Mouse (Mus musculus) thymus, adult 2 months (tissue): ENCODE results near the gene Zfp655. TPM values are rescaled to one million over a fixed set of nuclear protein-coding genes. Genes with fewer than 3 reads are reported as not detected.
A peak's percentile ranks its signal among the peaks of the same experiment; 100 is the strongest.

Source experiments
- DNase-seq: peaks from one replicate; pipeline ENCODE4 v3.0.0; 2021
- H3K27ac ChIP-seq: fragments of 200-500 bp; 2 replicates; pipeline ENCODE4 v1.5.1; 2012; ENCODE audit warnings: low read length, control low read depth; ENCODE audit not compliant: control insufficient read depth, insufficient read depth
- H3K27me3 ChIP-seq: fragments of 200-500 bp; 2 replicates; pipeline ENCODE4 v1.6.1; 2012; ENCODE audit warnings: mild to moderate bottlenecking, low read length, moderate library complexity, mixed read lengths; ENCODE audit not compliant: control insufficient read depth, insufficient read depth
- H3K36me3 ChIP-seq: fragments of 200-500 bp; 2 replicates; pipeline ENCODE4 v1.6.1; 2012; ENCODE audit warnings: mild to moderate bottlenecking, low read length, moderate library complexity; ENCODE audit not compliant: control insufficient read depth, insufficient read depth
- H3K4me1 ChIP-seq: fragments of 200-500 bp; replicated peaks from 2 replicates; pipeline ENCODE4 v1.6.1; 2012; ENCODE audit warnings: low read length; ENCODE audit not compliant: control insufficient read depth, insufficient read depth
- H3K4me3 ChIP-seq: fragments of 200-500 bp; 2 replicates; pipeline ENCODE4 v1.5.1; 2012; ENCODE audit warnings: mild to moderate bottlenecking, low read length, control low read depth, moderate library complexity; ENCODE audit not compliant: control insufficient read depth, insufficient read depth
- CTCF ChIP-seq: fragments of 200-500 bp; IDR thresholded peaks from 2 replicates; pipeline ENCODE4 v1.5.1; 2012; ENCODE audit warnings: mild to moderate bottlenecking, control low read depth, low read length, moderate library complexity, borderline replicate concordance; ENCODE audit not compliant: control insufficient read depth, poor library complexity, insufficient read depth; ENCODE audit errors: extremely low read depth
- POLR2A ChIP-seq: fragments of 200-500 bp; IDR thresholded peaks from 2 replicates; pipeline ENCODE4 v1.6.1; 2012; ENCODE audit warnings: mild to moderate bottlenecking, low read length, control low read depth, moderate library complexity; ENCODE audit not compliant: control insufficient read depth, poor library complexity, insufficient read depth; ENCODE audit errors: extremely low read depth
- WGBS: fragments of 180-500 bp; shearing (Covaris S2); methylation state at CpG from one replicate; pipeline ENCODE4 v1.1.7; 2018; 5-methylcytosine and 5-hydroxymethylcytosine counted together
- polyA plus RNA-seq: library from polyadenylated mRNA; depleted of rRNA; stranded (reverse); fragments of >200 nt; gene quantifications from 2 replicates; pipeline ENCODE4 v1.2.3, GENCODE M21; 2012; rRNA removed

Zfp655 gene
- polyA plus RNA-seq = 18.2 and 22.1 TPM in 2 replicates

- Histone ChIP-seq H3K27ac (peak within 1 kb of the TSS; percentile 48; the same call in 1 of the 2 replicates), H3K4me3 (peak within 1 kb of the TSS; percentile 78), H3K27me3 (no peaks in the 10 kb centered on the region), H3K36me3 (peaks cover 21% of the 10 kb centered on the region), H3K4me1 (peaks cover 4% of the 10 kb centered on the region)
- under 1% methylated on average over 42 of the region's 42 CpGs for WGBS
- peak; percentile 97 for DNase-seq
- TF ChIP-seq POLR2A = peak; percentile 91
- TF ChIP-seq CTCF = peak; percentile 43; the same call in 1 of the 2 replicates
These were observed at the start of gene Zfp655 for GRCm38 (mm10) chr5:145231367-145231871. Gene Zfp655 (plus strand): TSS chr5:145231715.

GRCm38 (mm10) chr5:145185244-145185643, 46.3 kb upstream of the Zfp655 start:
- no peaks in the 10 kb centered on the region for H3K27me3 ChIP-seq
- TF ChIP-seq POLR2A = no peak
- no peak for TF ChIP-seq CTCF
- peaks cover 62% of the 10 kb centered on the region for H3K36me3 ChIP-seq
- 92% methylated on average over 2 of the region's 2 CpGs for WGBS
- no peak overlapping the region for H3K4me3 ChIP-seq
- no peak for DNase-seq
- no peak overlapping the region for H3K27ac ChIP-seq
- H3K4me1 ChIP-seq = peaks cover 4% of the 10 kb centered on the region; the same call in 1 of the 2 replicates

GRCm38 (mm10) chr5:145189416-145189815, 42.1 kb upstream of the Zfp655 start:
- peaks cover 11% of the 10 kb centered on the region for H3K4me1 ChIP-seq
- H3K27me3 ChIP-seq = no peaks in the 10 kb centered on the region
- no peak for DNase-seq
- H3K36me3 ChIP-seq = peaks cover 33% of the 10 kb centered on the region
- 96% methylated on average over 6 of the region's 6 CpGs for WGBS
- no peak overlapping the region for H3K4me3 ChIP-seq
- H3K27ac ChIP-seq = no peak overlapping the region
- TF ChIP-seq CTCF = no peak
- TF ChIP-seq POLR2A = no peak

GRCm38 (mm10) chr5:145190373-145190772, 41.1 kb upstream of the Zfp655 start:
- DNase-seq = no peak
- peaks cover 33% of the 10 kb centered on the region for H3K36me3 ChIP-seq
- no peak overlapping the region for H3K27ac ChIP-seq

GRCm38 (mm10) chr5:145190875-145191798, 40.4 kb upstream of the Zfp655 start:
- Histone ChIP-seq H3K36me3 (peaks cover 33% of the 10 kb centered on the region), H3K4me3 (peak overlapping the region; percentile 80), H3K27me3 (no peaks in the 10 kb centered on the region), H3K4me1 (peaks cover 11% of the 10 kb centered on the region), H3K27ac (peak overlapping the region; percentile 4)
- peak; percentile 91 for DNase-seq
- TF ChIP-seq CTCF (no peak), POLR2A (peak; percentile 59; the same call in 1 of the 2 replicates)
- WGBS = under 1% methylated on average over 41 of the region's 41 CpGs

More at GRCm38 (mm10) chr5:145190373-145190772, 41.1 kb upstream of the Zfp655 start:
- Histone ChIP-seq H3K27me3 (no peaks in the 10 kb centered on the region), H3K4me1 (peaks cover 11% of the 10 kb centered on the region), H3K4me3 (no peak overlapping the region; the same call in 1 of the 2 replicates)
- TF ChIP-seq POLR2A = no peak
- WGBS = 29% methylated on average over 5 of the region's 5 CpGs

GRCm38 (mm10) chr5:145191962-145192361, 39.6 kb upstream of the Zfp655 start, which contains the start of gene Atp5j2:
Gene Atp5j2 (minus strand): TSS chr5:145192062.
- Histone ChIP-seq H3K27ac (peak within 1 kb of the TSS; percentile 4), H3K4me1 (peaks cover 11% of the 10 kb centered on the region), H3K4me3 (peak within 1 kb of the TSS; percentile 80), H3K36me3 (peaks cover 26% of the 10 kb centered on the region), H3K27me3 (no peaks in the 10 kb centered on the region)
- TF ChIP-seq POLR2A = no peak
- 97% methylated on average over 2 of the region's 2 CpGs for WGBS
- DNase-seq = no peak
